Mouse (Mus musculus) left cerebral cortex, adult 2 months (tissue): ENCODE measurements at regions not wholly inside any gene's neighbourhood (a gene's known extent, or its start where the extent isn't known, plus 50 kb on each side); places are given as distances from the start of the nearest gene placed in this dataset.
A peak's percentile ranks its signal among the peaks of the same experiment; 100 is the strongest.

ENCODE experiments used
- DNase-seq, 2 experiments: peaks; one replicate each; pipeline ENCODE4 v3.0.0; 2021 to 2022; ENCODE audit warnings: low spot score in 2 of 2, mixed read lengths in 1 of 2; ENCODE audit errors: extremely low spot score in 1 of 2
- H3K27ac ChIP-seq: fragments of 200-600 bp; 2 replicates; pipeline ENCODE4 v1.8.1; 2022
- H3K4me3 ChIP-seq: fragments of 200-600 bp; 2 replicates; pipeline ENCODE4 v1.8.1; 2022
- CTCF ChIP-seq: fragments of 200-600 bp; IDR thresholded peaks from 2 replicates; pipeline ENCODE4 v1.8.1; 2022; ENCODE audit warnings: antibody characterized with exemption, mild to moderate bottlenecking, moderate library complexity
- intact Hi-C: fragments of 180-260 bp; cut with DNase I; formaldehyde crosslinking; loops from one replicate; pipeline ENCODE4 v1.15.1; 2025

GRCm38 (mm10) chr17:68057264-68057663 is 53.3 kb upstream of the Arhgap28 start:
- TF ChIP-seq CTCF, result no peak
- no peak for DNase-seq
- intact Hi-C loops, result no loop called here
- Histone ChIP-seq H3K27ac (no peak overlapping the region), H3K4me3 (no peak overlapping the region)

GRCm38 (mm10) chr17:68060455-68060854 is 56.5 kb upstream of the Arhgap28 start:
- TF ChIP-seq CTCF, result no peak
- no peak for DNase-seq
- no peak overlapping the region for H3K4me3 ChIP-seq
- H3K27ac ChIP-seq, result no peak overlapping the region
- intact Hi-C loops, result no loop called here

GRCm38 (mm10) chr17:68065751-68066150 is 61.8 kb upstream of the Arhgap28 start:
- H3K4me3 ChIP-seq, result no peak overlapping the region
- DNase-seq, result no peak
- intact Hi-C loops, result no loop called here
- H3K27ac ChIP-seq, result no peak overlapping the region
- TF ChIP-seq CTCF, result no peak

GRCm38 (mm10) chr17:68066204-68066603 is 62.3 kb upstream of the Arhgap28 start:
- DNase-seq, result no peak
- intact Hi-C loops, result no loop called here
- Histone ChIP-seq H3K4me3 (no peak overlapping the region), H3K27ac (no peak overlapping the region)
- no peak for TF ChIP-seq CTCF

GRCm38 (mm10) chr17:68069008-68069407 is 65.1 kb upstream of the Arhgap28 start:
- no peak for DNase-seq
- Histone ChIP-seq H3K4me3 (no peak overlapping the region), H3K27ac (no peak overlapping the region)
- no peak for TF ChIP-seq CTCF
- intact Hi-C loops, result no loop called here

- Histone ChIP-seq H3K27ac (no peak overlapping the region), H3K4me3 (no peak overlapping the region)
- intact Hi-C loops, result no loop called here
- no peak for DNase-seq
- TF ChIP-seq CTCF, result no peak
Measured at GRCm38 (mm10) chr17:68069484-68069883, 65.6 kb upstream of the Arhgap28 start.

GRCm38 (mm10) chr17:68071472-68071871 is 67.6 kb upstream of the Arhgap28 start:
- intact Hi-C loops, result no loop called here
- no peak for DNase-seq
- H3K4me3 ChIP-seq, result no peak overlapping the region
- H3K27ac ChIP-seq, result no peak overlapping the region
- TF ChIP-seq CTCF, result no peak

GRCm38 (mm10) chr17:68075712-68076111 is 71.8 kb upstream of the Arhgap28 start:
- Histone ChIP-seq H3K27ac (no peak overlapping the region), H3K4me3 (no peak overlapping the region)
- DNase-seq, result no peak
- TF ChIP-seq CTCF, result no peak; the same call in 1 of the 2 replicates
- intact Hi-C loops, result no loop called here

- no peak overlapping the region for H3K4me3 ChIP-seq
- DNase-seq, result no peak
- no peak for TF ChIP-seq CTCF
- intact Hi-C loops, result no loop called here
- no peak overlapping the region for H3K27ac ChIP-seq
Measured at GRCm38 (mm10) chr17:68078709-68079108, 74.8 kb upstream of the Arhgap28 start.

- intact Hi-C loops, result no loop called here
Measured at GRCm38 (mm10) chr17:68084446-68084845, 80.5 kb upstream of the Arhgap28 start.

GRCm38 (mm10) chr17:68087149-68087548 is 83.2 kb upstream of the Arhgap28 start:
- H3K4me3 ChIP-seq, result no peak overlapping the region
- no peak overlapping the region for H3K27ac ChIP-seq
- no peak for TF ChIP-seq CTCF
- intact Hi-C loops, result no loop called here
- DNase-seq, result no peak

More at GRCm38 (mm10) chr17:68084446-68084845, 80.5 kb upstream of the Arhgap28 start:
- no peak for TF ChIP-seq CTCF
- DNase-seq, result no peak
- H3K27ac ChIP-seq, result no peak overlapping the region
- no peak overlapping the region for H3K4me3 ChIP-seq

- intact Hi-C loops, result no loop called here
- Histone ChIP-seq H3K4me3 (no peak overlapping the region), H3K27ac (peak overlapping the region; percentile 57; the same call in 1 of the 2 replicates)
- no peak for TF ChIP-seq CTCF
- no peak for DNase-seq
Measured at GRCm38 (mm10) chr17:68089179-68089578, 85.3 kb upstream of the Arhgap28 start.

GRCm38 (mm10) chr17:68089830-68090229 is 85.9 kb upstream of the Arhgap28 start:
- Histone ChIP-seq H3K4me3 (no peak overlapping the region), H3K27ac (no peak overlapping the region; the same call in 1 of the 2 replicates)
- no peak for DNase-seq
- no peak for TF ChIP-seq CTCF
- intact Hi-C loops, result no loop called here

- no peak overlapping the region for H3K27ac ChIP-seq
Measured at GRCm38 (mm10) chr17:68096982-68097381, 93.1 kb upstream of the Arhgap28 start.

More at GRCm38 (mm10) chr17:68096982-68097381, 93.1 kb upstream of the Arhgap28 start:
- H3K4me3 ChIP-seq, result no peak overlapping the region
- no peak for TF ChIP-seq CTCF
- DNase-seq, result no peak
- intact Hi-C loops, result no loop called here
